Mouse (Mus musculus) lung, adult 18-20 months (tissue): ENCODE measurements around the gene Bloc1s3.
A peak's percentile ranks its signal among the peaks of the same experiment; 100 is the strongest.
"Not testable (repeated sequence)": the region's sequence is repeated elsewhere in the genome, so short reads cannot be mapped to it uniquely, and the experiment has no call there.

Source experiments
- DNase-seq, 2 experiments: peaks; one replicate each; pipeline ENCODE4 v3.0.0; 2022; ENCODE audit warnings: mixed read lengths in 2 of 2

Bloc1s3 gene

GRCm38 (mm10) chr7:19517652-19518365 lies 9.6 kb upstream of the Bloc1s3 start, which contains the start of gene Nkpd1:
Gene Nkpd1 (plus strand): TSS chr7:19517838.
- peak in 1 of 2 experiments; percentile 57 for DNase-seq

GRCm38 (mm10) chr7:19512353-19512752 lies 4.2 kb upstream of the Bloc1s3 start:
- DNase-seq = no peak

- DNase-seq = not testable (repeated sequence)
These were observed 3.8 kb upstream of the Bloc1s3 start for GRCm38 (mm10) chr7:19511934-19512333.

GRCm38 (mm10) chr7:19509786-19510185 lies 1.6 kb upstream of the Bloc1s3 start:
- no peak for DNase-seq

GRCm38 (mm10) chr7:19508924-19509568 lies 879 bp upstream of the Bloc1s3 start:
- DNase-seq = no peak

- DNase-seq = no peak
These were observed 570 bp downstream of the Bloc1s3 start for GRCm38 (mm10) chr7:19507612-19507981.

- DNase-seq = peak in 1 of 2 experiments; percentile 35
These were observed 1.1 kb downstream of the Bloc1s3 start for GRCm38 (mm10) chr7:19506969-19507611.

- no peak for DNase-seq
These were observed 1.8 kb downstream of the Bloc1s3 start for GRCm38 (mm10) chr7:19506326-19506725.

GRCm38 (mm10) chr7:19503481-19504068 lies 4.6 kb downstream of the Bloc1s3 start:
- DNase-seq = peak; percentile 52 to 61

GRCm38 (mm10) chr7:19501658-19502057 lies 6.5 kb downstream of the Bloc1s3 start:
- DNase-seq = no peak

- DNase-seq = no peak
These were observed 7.5 kb downstream of the Bloc1s3 start for GRCm38 (mm10) chr7:19500420-19501363.

GRCm38 (mm10) chr7:19498326-19498725 lies 9.8 kb downstream of the Bloc1s3 start:
- no peak for DNase-seq

GRCm38 (mm10) chr7:19496214-19496555 lies 12.0 kb downstream of the Bloc1s3 start:
- no peak for DNase-seq

- peak; percentile 37 to 40 for DNase-seq
These were observed 12.5 kb downstream of the Bloc1s3 start for GRCm38 (mm10) chr7:19495521-19496213.

- no peak for DNase-seq
These were observed 13.3 kb downstream of the Bloc1s3 start for GRCm38 (mm10) chr7:19494751-19495474.

- DNase-seq = peak; percentile 69 to 81
These were observed 16.4 kb downstream of the Bloc1s3 start for GRCm38 (mm10) chr7:19491731-19492130.

- DNase-seq = no peak
These were observed 18.6 kb downstream of the Bloc1s3 start for GRCm38 (mm10) chr7:19489525-19489924.

GRCm38 (mm10) chr7:19486549-19486948 lies 21.6 kb downstream of the Bloc1s3 start:
- no peak for DNase-seq

- DNase-seq = no peak
These were observed 22.7 kb downstream of the Bloc1s3 start for GRCm38 (mm10) chr7:19485488-19485887.

- DNase-seq = no peak
These were observed 24.9 kb downstream of the Bloc1s3 start for GRCm38 (mm10) chr7:19483281-19483680.
